Mouse (Mus musculus) T-helper 17 cell (primary cell): ENCODE data around the gene 9230110F15Rik.
"Not testable (repeated sequence)": the region's sequence is repeated elsewhere in the genome, so short reads cannot be mapped to it uniquely, and the experiment has no call there.

Source experiments
- in situ Hi-C, 2 experiments: fragments of 300-600 bp; cut with MboI, MseI; formaldehyde crosslinking; loops; 1 replicate in 1 of 2; 2 replicates in 1 of 2; pipeline ENCODE4 v1.15.1; 2025; ENCODE audit warnings: high pct_unique_total_duplicates in 2 of 2

The 9230110F15Rik gene

GRCm38 (mm10) chr9:35844050-35844449 lies at the start of gene 9230110F15Rik:
Gene 9230110F15Rik (minus strand): TSS chr9:35844150.
- in situ Hi-C loops = loop anchor here in 1 of 2 experiments (5.0 kb wide), 1 partner anchor 283 kb away; the partner anchor contains the start of gene Gm5916

GRCm38 (mm10) chr9:35893112-35893511 lies 49.2 kb upstream of the 9230110F15Rik start:
- in situ Hi-C loops = loop anchor here in 1 of 2 experiments (10.0 kb wide), 1 partner anchor 1282 kb away; no protein-coding TSS in a partner anchor

- in situ Hi-C loops = not testable (repeated sequence)
Observed at GRCm38 (mm10) chr9:35817881-35818280, 26.1 kb downstream of the 9230110F15Rik start.

GRCm38 (mm10) chr9:35798146-35798545 lies 45.8 kb downstream of the 9230110F15Rik start:
- in situ Hi-C loops = no loop called here

GRCm38 (mm10) chr9:35790001-35790400 lies 53.9 kb downstream of the 9230110F15Rik start, which contains the start of the genes Gm27235 and D730048I06Rik:
Gene Gm27235 (minus strand): TSS chr9:35790101.
Gene D730048I06Rik (minus strand): TSS chr9:35790112.
- in situ Hi-C loops = no loop called here
